Mouse (Mus musculus): ENCODE data around the gene Chpf2.

DNA sequence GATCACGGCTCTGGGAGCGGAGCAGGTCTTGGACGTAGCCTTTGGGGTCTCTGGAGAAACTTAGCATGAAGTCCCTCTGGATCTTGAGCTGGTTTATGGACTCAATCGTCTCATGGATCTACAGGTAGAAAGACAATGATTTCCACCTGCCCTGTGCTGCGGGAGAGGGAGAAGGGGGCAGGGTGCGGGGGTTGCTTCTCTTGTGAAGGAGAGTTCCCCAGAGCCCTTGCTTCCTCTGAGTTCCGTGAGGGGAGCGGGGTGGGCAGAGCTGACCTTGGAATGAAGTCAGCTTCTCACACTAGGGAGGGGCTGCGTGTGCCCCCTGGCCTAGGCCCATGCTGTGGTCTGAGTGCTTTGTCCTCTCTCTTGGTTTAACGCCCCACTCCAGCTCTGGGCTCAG is 6.7 kb downstream of the Chpf2 start:
- TF ChIP-seq CTCF (IDR thresholded peaks at IDR 0.05; ENCODE audit: low read depth) (no peak), EP300 (optimal IDR thresholded peaks at IDR 0.05) (no peak)

All from stomach, postnatal 0 days (tissue).